Mouse (Mus musculus): ENCODE measurements around the gene Hist1h2bb. TPM values are rescaled to one million over a fixed set of nuclear protein-coding genes. Genes with fewer than 3 reads are reported as not detected.

Gene Hist1h2bb
- total RNA-seq, 1 experiment from 2014 or later: 178 TPM

Other genes with a start within 250 kb of the Hist1h2bb start
- gene Hist1h4h, start 215.7 kb upstream of the Hist1h2bb start, total RNA-seq (2017): 24.5 to 149 TPM (median 46.4 TPM) in 3 replicates
- 1.4 to 11.6 TPM in 2 of 3 replicates, not detected in the other for gene Hist1h2af, start 212.8 kb upstream of the Hist1h2bb start, total RNA-seq (2017)
- gene Hist1h3g, start 211.3 kb upstream of the Hist1h2bb start, total RNA-seq (2017): not detected in 3 replicates
- 0.21 to 4.4 TPM (median 2.1 TPM) in 3 replicates for gene Hist1h2bh, start 203.3 kb upstream of the Hist1h2bb start, total RNA-seq (2017)
- 0.53 to 21.8 TPM (median 16.4 TPM) in 3 replicates for gene Hist1h3f, start 202.7 kb upstream of the Hist1h2bb start, total RNA-seq (2017)
- gene Hist1h4f, start 195.1 kb upstream of the Hist1h2bb start, total RNA-seq (2017): 42.2 to 123 TPM (median 49.9 TPM) in 3 replicates
- 16.3 to 25.9 TPM (median 21.9 TPM) in 3 replicates for gene Hist1h1d, start 193.5 kb upstream of the Hist1h2bb start, total RNA-seq (2017)
- gene Hist1h3e, start 184.4 kb upstream of the Hist1h2bb start, total RNA-seq (2017): 12.4 to 48.1 TPM (median 39.4 TPM) in 3 replicates
- 6.1 to 28.4 TPM (median 15.0 TPM) in 3 replicates for gene Hist1h2ae, start 175.5 kb upstream of the Hist1h2bb start, total RNA-seq (2017)
- gene Hist1h2bg, start 175.3 kb upstream of the Hist1h2bb start, total RNA-seq (2017): 86.4 to 193 TPM (median 86.9 TPM) in 3 replicates
- gene Hist1h2bf, start 172.5 kb upstream of the Hist1h2bb start, total RNA-seq (2017): 19.2 to 51.4 TPM (median 45.4 TPM) in 3 replicates
- 1.5 to 92.8 TPM (median 16.7 TPM) in 3 replicates for gene Hist1h2ad, start 172.4 kb upstream of the Hist1h2bb start, total RNA-seq (2017)
- 1.5 to 3.3 TPM (median 2.1 TPM) in 3 replicates for gene Hist1h3d, start 171.0 kb upstream of the Hist1h2bb start, total RNA-seq (2017)
- gene Hist1h4d, start 165.1 kb upstream of the Hist1h2bb start, total RNA-seq (2017): 78.9 to 170 TPM (median 90.0 TPM) in 3 replicates
- gene Hist1h2be, start 125.6 kb upstream of the Hist1h2bb start, total RNA-seq (2017): 13.1 to 35.9 TPM (median 14.5 TPM) in 3 replicates
- 81.6 to 216 TPM (median 97.2 TPM) in 3 replicates for gene Hist1h1e, start 124.2 kb upstream of the Hist1h2bb start, total RNA-seq (2017)
- gene Hist1h2ac, start 62.8 kb upstream of the Hist1h2bb start, total RNA-seq (2017): 5.0 to 8.9 TPM (median 8.3 TPM) in 3 replicates
- 28.7 to 101 TPM (median 49.7 TPM) in 3 replicates for gene Hist1h2bc, start 62.5 kb upstream of the Hist1h2bb start, total RNA-seq (2017)
- not detected in 3 replicates for gene Hist1h1t, start 50.9 kb upstream of the Hist1h2bb start, total RNA-seq (2017)
- gene Hist1h4c, start 48.3 kb upstream of the Hist1h2bb start, total RNA-seq (2017): 82.1 to 150 TPM (median 93.5 TPM) in 3 replicates
- gene Hfe, start 35.9 kb upstream of the Hist1h2bb start, total RNA-seq (2017): 90.6 to 170 TPM (median 150 TPM) in 3 replicates
- gene Hist1h1c, start 7.9 kb upstream of the Hist1h2bb start, total RNA-seq (2017): 589 to 739 TPM (median 677 TPM) in 3 replicates
- 6.8 TPM in 1 of 3 replicates, not detected in the others for gene Hist1h3c, start 1.1 kb upstream of the Hist1h2bb start, total RNA-seq (2017)
- gene Hist1h2ab, start 4.4 kb downstream of the Hist1h2bb start, total RNA-seq (2017): 64.3 to 74.6 TPM in 2 of 3 replicates, not detected in the other
- gene Hist1h3b, start 5.5 kb downstream of the Hist1h2bb start, total RNA-seq (2017): 9.7 TPM in 1 of 3 replicates, not detected in the others
- gene Hist1h4b, start 10.3 kb downstream of the Hist1h2bb start, total RNA-seq (2017): 10.8 to 62.1 TPM (median 12.1 TPM) in 3 replicates
- 43.2 to 186 TPM (median 59.3 TPM) in 3 replicates for gene Hist1h4a, start 14.5 kb downstream of the Hist1h2bb start, total RNA-seq (2017)
- gene Hist1h3a, start 15.7 kb downstream of the Hist1h2bb start, total RNA-seq (2017): 4.6 to 86.2 TPM (median 18.3 TPM) in 3 replicates
- 55.4 to 86.3 TPM (median 64.8 TPM) in 3 replicates for gene Hist1h1a, start 16.9 kb downstream of the Hist1h2bb start, total RNA-seq (2017)
- gene Trim38, start 23.2 kb downstream of the Hist1h2bb start, total RNA-seq (2017): not detected in 3 replicates
- gene Slc17a2, start 60.3 kb downstream of the Hist1h2bb start, total RNA-seq (2017): not detected in 3 replicates
- gene Slc17a3, start 92.7 kb downstream of the Hist1h2bb start, total RNA-seq (2017): not detected in 3 replicates
- gene Slc17a1, start 121.0 kb downstream of the Hist1h2bb start, total RNA-seq (2017): not detected in 3 replicates
- not detected in 3 replicates for gene Slc17a4, start 168.3 kb downstream of the Hist1h2bb start, total RNA-seq (2017)
- gene Hist1h2ba, start 187.4 kb downstream of the Hist1h2bb start, total RNA-seq (2017): not detected in 3 replicates
- gene Hist1h2aa, start 187.7 kb downstream of the Hist1h2bb start, total RNA-seq (2017): not detected in 3 replicates
- not detected in 3 replicates for gene Scgn, start 244.5 kb downstream of the Hist1h2bb start, total RNA-seq (2017)

Data from monocyte, adult 5-6 weeks (primary cell).